Mouse (Mus musculus) embryonic stem cell, embryonic (primary cell): ENCODE data around the gene Nrros.
"Not testable (repeated sequence)": the region's sequence is repeated elsewhere in the genome, so short reads cannot be mapped to it uniquely, and the experiment has no call there.

Experiments used
- CTCF ChIA-PET, 4 experiments: fragments of 300-600 bp in 2 of 4; fragments of 350-600 bp in 2 of 4; sonication (Branson Sonifier 250); formaldehyde crosslinking; loops; one replicate each; lab custom pipeline; 2022; ENCODE audit warnings: inconsistent platforms in 2 of 4; lab: Charles Lee
- POLR2A ChIA-PET, 4 experiments: fragments of 300-600 bp in 2 of 4; fragments of 350-600 bp in 2 of 4; sonication (Branson Sonifier 250); formaldehyde crosslinking; loops; one replicate each; lab custom pipeline; 2022; ENCODE audit warnings: antibody characterized with exemption in 4 of 4, inconsistent platforms in 1 of 4; lab: Charles Lee

Gene Nrros

GRCm38 (mm10) chr16:32110951-32111699, 54.3 kb downstream of the Nrros start:
- CTCF ChIA-PET = interaction anchor here (0.5 to 2.5 kb wide), 16 partner anchors 11 to 989 kb away, joined by 3 to 16 read pairs (median 4); partner anchors contain the start of genes Cep19 (in 1 of the 4) and Pigx (in 1 of the 4)
- POLR2A ChIA-PET = interaction anchor here in 3 of 4 experiments (0.6 to 6.5 kb wide), 13 partner anchors 11 to 796 kb away, joined by 3 to 103 read pairs (median 5); partner anchors contain the start of genes Cep19 (in 3 of the 3), Pigx (in 3 of the 3), Fbxo45 (in 1 of the 3) and Wdr53 (in 1 of the 3)

DNA sequence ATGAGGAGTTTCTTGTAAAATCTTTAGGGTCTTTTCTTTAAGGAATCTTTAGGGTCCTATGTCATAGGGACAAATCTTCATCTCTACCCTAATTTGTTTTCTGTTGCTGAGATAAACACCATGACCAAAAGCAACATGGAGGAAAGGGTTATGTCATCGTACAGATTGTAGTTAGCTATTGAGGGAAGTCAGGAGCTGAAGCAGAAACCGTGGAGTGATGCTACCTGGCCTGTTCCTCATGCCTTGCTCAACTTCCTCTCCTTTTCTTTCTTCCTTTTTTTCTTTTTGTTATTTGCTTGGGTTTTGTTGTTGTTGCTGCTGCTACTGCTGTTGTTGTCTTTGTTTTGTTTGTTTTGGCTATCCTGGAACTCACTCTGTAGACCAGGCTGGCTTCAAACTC, 56.8 kb downstream of the Nrros start:
- CTCF ChIA-PET = interaction anchor here in 2 of 4 experiments (0.5 to 1.7 kb wide), 7 partner anchors 9 to 165 kb away, joined by 4 to 8 read pairs (median 4); partner anchors contain the start of genes Cep19 (in 1 of the 2) and Pigx (in 1 of the 2)
- POLR2A ChIA-PET = interaction anchor here in 2 of 4 experiments (0.6 to 1.4 kb wide), 4 partner anchors 9 to 165 kb away, joined by 3 to 5 read pairs (median 4); partner anchors contain the start of genes Cep19 (in 1 of the 2), Pigx (in 1 of the 2) and Senp5 (in 1 of the 2)

GRCm38 (mm10) chr16:32108170-32108569, 57.2 kb downstream of the Nrros start:
- POLR2A ChIA-PET = interaction anchor here in 2 of 4 experiments (0.6 to 1.6 kb wide), 5 partner anchors 9 to 165 kb away, joined by 3 to 8 read pairs (median 4); partner anchors contain the start of genes Cep19 (in 1 of the 2), Pigx (in 1 of the 2) and Senp5 (in 1 of the 2)
- CTCF ChIA-PET = interaction anchor here in 2 of 4 experiments (0.7 to 1.7 kb wide), 5 partner anchors 8 to 164 kb away, joined by 4 to 8 read pairs (median 4); partner anchors contain the start of genes Cep19 (in 1 of the 2) and Pigx (in 1 of the 2)

GRCm38 (mm10) chr16:32107342-32108045, 57.9 kb downstream of the Nrros start:
- POLR2A ChIA-PET = interaction anchor here in 2 of 4 experiments (0.9 to 1.6 kb wide), 4 partner anchors 8 to 166 kb away, joined by 3 to 8 read pairs (median 4); partner anchors contain the start of genes Cep19 (in 1 of the 2), Pigx (in 1 of the 2) and Senp5 (in 1 of the 2)
- CTCF ChIA-PET = interaction anchor here in 2 of 4 experiments (0.8 to 1.7 kb wide), 4 partner anchors 8 to 164 kb away, joined by 4 to 8 read pairs (median 5); partner anchors contain the start of genes Cep19 (in 1 of the 2) and Pigx (in 1 of the 2)

DNA sequence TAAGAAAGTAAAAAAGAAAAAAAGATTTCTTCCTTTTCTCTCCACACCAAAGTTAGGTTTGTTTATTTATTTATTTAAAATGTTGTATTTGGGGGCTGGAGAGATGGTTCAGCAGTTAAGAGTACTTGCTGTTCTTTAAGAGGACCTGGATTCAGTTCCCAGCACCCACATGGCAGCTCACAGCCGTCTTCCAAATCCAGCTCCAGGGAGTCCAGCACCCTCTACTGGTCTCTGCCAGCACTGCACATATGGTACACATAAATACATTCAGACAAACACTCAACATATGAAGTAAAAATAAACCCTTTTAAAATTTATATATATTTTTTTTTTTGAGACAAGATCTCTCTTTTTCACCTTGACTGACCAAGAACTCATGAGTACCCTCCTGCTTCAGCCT, 59.7 kb downstream of the Nrros start:
- ChIA-PET CTCF (interaction anchor here in 2 of 4 experiments (0.5 to 1.9 kb wide), 3 partner anchors 10 to 531 kb away, joined by 3 to 7 read pairs (median 3); no protein-coding TSS in a partner anchor), POLR2A (interaction anchor here in 2 of 4 experiments (1.4 to 1.7 kb wide), 2 partner anchors 19 to 140 kb away, joined by 3 read pairs; no protein-coding TSS in a partner anchor)

DNA sequence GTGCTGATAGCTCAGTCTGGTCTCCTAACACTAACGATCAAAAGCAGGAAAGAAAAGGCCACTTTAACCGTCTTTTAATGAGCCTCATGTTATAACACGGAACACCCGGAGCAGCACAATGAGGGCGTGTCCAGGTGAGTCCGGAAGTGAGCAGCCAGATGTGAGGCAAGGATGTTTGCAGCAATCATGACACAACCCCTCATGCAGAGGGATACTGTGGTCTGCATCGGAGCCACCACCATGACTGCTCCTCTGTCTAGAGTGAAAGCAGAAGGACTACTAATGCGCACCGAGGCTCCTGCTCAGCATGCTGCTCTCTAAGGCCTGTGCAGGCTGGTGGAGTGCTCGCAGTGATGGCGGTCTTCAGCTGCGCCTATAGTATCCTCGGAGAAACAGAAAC, 63.1 kb downstream of the Nrros start:
- POLR2A ChIA-PET = interaction anchor here in 2 of 4 experiments (0.7 to 1.1 kb wide), 2 partner anchors 11 to 25 kb away, joined by 3 read pairs; no protein-coding TSS in a partner anchor
- CTCF ChIA-PET = no interaction called here

DNA sequence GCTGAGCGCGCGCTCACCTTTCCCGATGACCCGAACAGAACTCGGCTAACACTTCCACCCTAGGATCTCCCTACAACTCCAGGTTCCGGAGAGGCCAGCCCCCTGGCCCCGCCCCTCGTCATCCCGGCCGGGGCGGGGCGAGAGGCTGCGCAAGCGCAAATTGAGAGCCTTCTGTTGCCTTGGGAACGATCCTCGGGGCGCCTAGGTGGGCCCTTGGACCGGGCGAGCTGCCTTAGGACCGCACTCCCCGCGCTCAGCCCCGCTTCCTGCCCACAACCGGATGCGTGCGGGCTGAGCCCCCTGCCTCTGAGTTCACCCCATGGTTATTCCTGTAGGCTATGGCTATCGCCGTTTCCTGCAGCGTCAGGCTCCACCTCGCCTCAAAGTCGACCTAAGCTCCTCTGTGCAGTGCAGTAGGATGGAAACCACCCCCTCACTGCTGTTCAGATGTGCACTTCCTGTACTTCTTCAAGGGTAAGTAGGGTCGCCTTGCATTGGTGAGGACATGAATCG, 65.7 kb downstream of the Nrros start, which contains the start of the genes Pigx and Cep19:
Gene Pigx, minus strand, starts transcription at position 103 of the 513 bp plus-strand sequence.
Gene Cep19, plus strand, starts transcription at position 163 of the 513 bp plus-strand sequence.
- POLR2A ChIA-PET = interaction anchor here in 3 of 4 experiments (0.6 to 2.6 kb wide), 27 partner anchors 9 to 1042 kb away, joined by 3 to 14 read pairs (median 4); partner anchors contain the start of genes Iqcg (in 1 of the 3), Pak2 (in 1 of the 3), Rpl35a (in 1 of the 3) and Senp5 (in 1 of the 3)
- CTCF ChIA-PET = interaction anchor here in 3 of 4 experiments (0.5 to 1.0 kb wide), 4 partner anchors 9 to 471 kb away, joined by 3 to 4 read pairs (median 4); no protein-coding TSS in a partner anchor

DNA sequence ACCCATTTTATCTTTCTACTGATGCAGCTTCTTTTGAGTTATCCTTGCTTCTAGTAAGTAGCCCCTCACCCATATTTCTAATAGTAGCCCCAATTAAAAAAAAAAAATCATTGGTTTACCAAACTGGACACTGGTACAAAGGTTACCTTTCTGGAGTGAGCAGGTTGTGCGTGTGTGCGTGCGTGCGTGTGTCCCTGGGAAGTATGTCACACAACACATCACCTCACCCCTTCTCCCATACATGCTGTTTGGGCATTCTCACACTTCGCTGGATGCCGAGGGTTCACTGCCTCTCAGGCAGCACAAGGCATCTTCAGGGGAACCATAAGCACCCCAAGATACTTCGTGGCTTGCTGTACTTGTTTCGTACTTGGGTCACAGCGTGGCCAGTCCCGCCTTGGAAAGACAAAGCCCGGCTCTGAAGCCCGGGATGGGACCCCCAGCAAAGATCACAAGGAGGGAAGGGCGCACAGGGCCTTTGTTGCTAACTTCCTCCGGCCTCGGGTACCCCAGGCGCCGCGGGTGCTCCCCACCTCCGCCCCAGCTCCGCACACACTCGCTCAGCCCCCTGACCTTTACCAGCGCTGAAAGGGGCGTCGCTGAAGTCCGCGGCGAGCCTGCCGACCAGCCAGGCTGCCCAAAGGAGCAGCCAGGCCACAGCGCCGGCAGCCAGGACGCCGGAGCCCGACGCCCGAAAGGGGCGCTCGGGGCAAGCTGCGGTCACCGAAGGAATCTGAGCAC, 66.3 kb downstream of the Nrros start:
- ChIA-PET POLR2A (interaction anchor here in 3 of 4 experiments (0.6 to 2.6 kb wide), 32 partner anchors 8 to 1042 kb away, joined by 3 to 14 read pairs (median 4); partner anchors contain the start of genes Pak2 (in 1 of the 3), Senp5 (in 1 of the 3) and Ubxn7 (in 1 of the 3)), CTCF (interaction anchor here in 3 of 4 experiments (0.5 to 1.0 kb wide), 3 partner anchors 9 to 470 kb away, joined by 3 to 4 read pairs (median 4); no protein-coding TSS in a partner anchor)

DNA sequence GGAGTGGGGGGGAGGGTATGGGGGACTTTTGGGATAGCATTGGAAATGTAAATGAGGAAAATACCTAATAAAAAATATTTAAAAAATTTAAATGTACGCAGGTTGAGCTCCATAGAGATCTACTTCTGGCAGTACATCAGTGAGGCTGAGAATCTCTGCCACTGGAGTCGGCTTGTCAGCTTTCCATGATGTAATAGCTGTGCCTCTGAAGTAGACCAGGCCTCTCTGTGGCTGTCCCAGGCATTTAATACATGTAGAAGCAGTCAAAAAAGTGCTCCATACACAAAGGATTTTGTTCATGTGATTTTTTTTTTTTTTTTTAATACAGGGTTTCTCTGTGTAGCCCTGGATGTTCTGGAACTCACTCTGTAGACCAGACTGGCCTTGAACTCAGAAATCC, 67.6 kb downstream of the Nrros start:
- CTCF ChIA-PET = not testable (repeated sequence)
- POLR2A ChIA-PET = interaction anchor here in 2 of 4 experiments (0.7 to 1.1 kb wide), 3 partner anchors 19 to 433 kb away, joined by 3 to 5 read pairs (median 3); partner anchors contain the start of gene Pak2 (in 1 of the 2)
